Mouse (Mus musculus) hindbrain, embryonic 16.5 days (tissue): ENCODE data around the gene Sys1. TPM values are rescaled to one million over a fixed set of nuclear protein-coding genes. Genes with fewer than 3 reads are reported as not detected.

Source experiments
- ATAC-seq: fragments of 200-750 bp; cut with Nextera tagmentation; 2 replicates; pipeline ENCODE4 v1.8.0; 2017; ENCODE audit warnings: moderate TSS enrichment, moderate library complexity
- H3K27ac ChIP-seq: fragments of 300-500 bp; sonication (generic); 2 replicates; pipeline ENCODE4 v1.5.1; 2014; ENCODE audit warnings: low read depth, mild to moderate bottlenecking, control low read depth, low read length, moderate library complexity
- H3K27me3 ChIP-seq: fragments of 300-500 bp; sonication (generic); replicated peaks from 2 replicates; pipeline ENCODE4 v1.6.1; 2014; ENCODE audit warnings: low read length; ENCODE audit not compliant: control insufficient read depth, insufficient read depth
- H3K36me3 ChIP-seq: fragments of 300-500 bp; sonication (generic); 2 replicates; pipeline ENCODE4 v1.6.1; 2014; ENCODE audit warnings: mild to moderate bottlenecking, low read length, moderate library complexity, mixed read lengths; ENCODE audit not compliant: control insufficient read depth, insufficient read depth
- H3K4me1 ChIP-seq: fragments of 300-500 bp; sonication (generic); 2 replicates; pipeline ENCODE4 v1.6.1; 2014; ENCODE audit warnings: low read depth, low read length; ENCODE audit not compliant: control insufficient read depth, insufficient read depth
- H3K4me2 ChIP-seq: fragments of 300-500 bp; sonication (generic); 2 replicates; pipeline ENCODE4 v1.6.1; 2014; ENCODE audit warnings: mild to moderate bottlenecking, low read length, control low read depth, moderate library complexity
- H3K4me3 ChIP-seq: fragments of 300-500 bp; sonication (generic); 2 replicates; pipeline ENCODE4 v1.5.1; 2014; ENCODE audit warnings: mild to moderate bottlenecking, low read length, control low read depth, moderate library complexity
- H3K9ac ChIP-seq: fragments of 300-500 bp; sonication (generic); 2 replicates; pipeline ENCODE4 v1.6.1; 2014; ENCODE audit warnings: low read depth, mild to moderate bottlenecking, control low read depth, low read length, moderate library complexity
- H3K9me3 ChIP-seq: fragments of 300-500 bp; sonication (generic); 2 replicates; pipeline ENCODE4 v1.6.1; 2014; ENCODE audit warnings: mild to moderate bottlenecking, low read length, moderate library complexity; ENCODE audit not compliant: control insufficient read depth
- WGBS: fragments of 180-500 bp; shearing (Covaris S2); extraction: QIAGEN DNeasy Blood & Tissue Kit; methylation state at CpG from one replicate; pipeline ENCODE4 v1.1.7; 2014; 5-methylcytosine and 5-hydroxymethylcytosine counted together
- polyA plus RNA-seq: library from polyadenylated mRNA; unstranded; fragments of >200 nt; fragmentation: Nextera tagmentation; extraction: Ambion mirVana; gene quantifications from 2 replicates; pipeline ENCODE4 v1.2.1, GENCODE M21; 2015

Gene Sys1
- polyA plus RNA-seq, 1 experiment from 2014 or later, result 89.7 TPM

- Histone ChIP-seq H3K9ac (no peak overlapping the region), H3K4me2 (no peak overlapping the region), H3K9me3 (no peaks in the 10 kb centered on the region), H3K27ac (no peak overlapping the region), H3K27me3 (peaks cover 13% of the 10 kb centered on the region), H3K4me1 (peaks cover 21% of the 10 kb centered on the region), H3K36me3 (no peaks in the 10 kb centered on the region), H3K4me3 (no peak overlapping the region)
- ATAC-seq, result no peak
- 82% methylated on average over 3 of the region's 3 CpGs for WGBS
Measured at GRCm38 (mm10) chr2:164445399-164446085, 11.2 kb upstream of the Sys1 start.

- no peak for ATAC-seq
Measured at GRCm38 (mm10) chr2:164446086-164446469, 10.7 kb upstream of the Sys1 start.

DNA sequence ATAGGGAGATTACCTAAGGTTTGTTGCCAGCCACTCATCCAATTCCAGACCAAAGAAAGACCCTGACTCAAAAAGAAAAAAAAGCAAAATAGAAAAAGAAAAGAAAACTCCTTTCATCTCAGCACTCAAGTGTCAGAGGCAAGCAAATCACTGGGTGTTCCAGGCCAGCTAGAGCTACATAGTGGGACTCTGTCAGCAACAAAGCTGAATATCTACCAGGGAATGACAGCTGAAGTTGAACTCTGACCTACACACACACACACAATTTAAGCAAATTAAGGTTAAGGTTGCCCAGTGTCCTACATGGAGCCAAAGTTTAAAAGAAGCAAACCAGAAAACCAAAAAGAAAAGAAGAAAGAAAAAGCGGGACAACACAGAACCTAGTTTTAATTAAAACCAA is 8.6 kb upstream of the Sys1 start:
- ATAC-seq, result no peak
- H3K9me3 ChIP-seq, result no peaks in the 10 kb centered on the region
- H3K4me2 ChIP-seq, result no peak overlapping the region
- no peaks in the 10 kb centered on the region for H3K36me3 ChIP-seq
- 94% methylated on average over 1 of the region's 1 CpGs for WGBS
- H3K9ac ChIP-seq, result no peak overlapping the region
- no peak overlapping the region for H3K4me3 ChIP-seq
- H3K4me1 ChIP-seq, result peaks cover 6% of the 10 kb centered on the region; the same call in 1 of the 2 replicates
- no peak overlapping the region for H3K27ac ChIP-seq
- H3K27me3 ChIP-seq, result no peaks in the 10 kb centered on the region

More at GRCm38 (mm10) chr2:164446086-164446469, 10.7 kb upstream of the Sys1 start:
- H3K27me3 ChIP-seq, result peaks cover 11% of the 10 kb centered on the region
- H3K36me3 ChIP-seq, result no peaks in the 10 kb centered on the region
- WGBS, result 82% methylated on average over 3 of the region's 3 CpGs
- H3K27ac ChIP-seq, result no peak overlapping the region
- no peak overlapping the region for H3K4me3 ChIP-seq
- peaks cover 21% of the 10 kb centered on the region for H3K4me1 ChIP-seq
- no peak overlapping the region for H3K4me2 ChIP-seq
- no peaks in the 10 kb centered on the region for H3K9me3 ChIP-seq
- H3K9ac ChIP-seq, result no peak overlapping the region

DNA sequence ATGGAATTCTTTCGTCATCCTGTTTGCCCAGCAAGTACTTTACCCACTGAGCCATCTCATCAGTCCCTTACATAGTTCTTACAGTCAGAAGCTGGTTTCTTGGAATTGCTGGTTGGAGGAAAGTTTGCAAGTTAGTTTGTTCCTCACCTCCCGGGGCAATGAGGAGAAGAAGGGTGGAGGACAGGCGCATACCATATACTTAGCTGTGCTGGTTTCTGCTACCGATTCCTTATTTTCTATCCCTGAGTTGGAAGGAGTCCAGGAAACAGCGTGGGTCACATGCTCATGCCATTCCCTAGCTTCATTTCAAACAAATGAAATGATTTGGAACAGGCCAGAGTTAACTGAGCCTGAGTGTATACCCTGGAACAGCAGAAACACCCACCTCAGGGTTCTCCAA is 7.8 kb upstream of the Sys1 start:
- Histone ChIP-seq H3K36me3 (no peaks in the 10 kb centered on the region), H3K4me2 (no peak overlapping the region), H3K27ac (no peak overlapping the region), H3K4me1 (no peaks in the 10 kb centered on the region), H3K9ac (no peak overlapping the region), H3K27me3 (no peaks in the 10 kb centered on the region), H3K9me3 (no peaks in the 10 kb centered on the region), H3K4me3 (no peak overlapping the region)
- no peak for ATAC-seq
- WGBS, result 77% methylated on average over 5 of the region's 5 CpGs

DNA sequence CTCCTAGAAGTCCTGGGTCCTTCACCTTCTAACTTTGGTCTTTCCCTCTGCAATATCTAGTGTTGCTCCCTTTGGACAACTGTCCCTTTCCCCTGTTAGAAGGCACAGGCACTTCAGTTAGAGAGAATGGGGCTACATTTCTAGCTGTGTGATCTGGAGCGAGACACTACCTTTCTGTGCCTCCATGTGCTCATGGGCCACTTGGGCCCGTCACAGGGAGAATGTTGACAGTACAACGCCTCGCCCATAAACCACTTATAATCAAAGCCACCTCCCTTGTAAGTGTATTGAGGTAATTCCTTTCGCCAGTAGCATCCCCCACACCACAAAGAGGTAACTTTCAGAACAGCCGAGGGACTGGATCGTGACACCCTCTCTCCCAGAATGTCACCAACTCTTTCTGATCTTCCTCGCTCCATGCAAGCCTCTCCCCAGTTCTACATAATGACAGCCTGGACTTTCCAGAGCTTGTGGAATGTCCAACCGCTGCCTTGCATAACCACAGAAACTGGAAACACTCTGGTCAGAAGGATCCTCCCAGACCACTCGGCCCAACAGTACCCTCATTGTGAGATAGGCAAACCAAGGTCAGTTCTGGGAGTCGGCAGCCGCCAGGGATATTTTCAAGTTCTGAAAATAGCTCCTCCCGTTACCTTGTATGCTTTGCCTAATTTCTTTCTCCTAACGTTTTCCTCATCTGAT is 7.3 kb upstream of the Sys1 start:
- no peak for ATAC-seq

DNA sequence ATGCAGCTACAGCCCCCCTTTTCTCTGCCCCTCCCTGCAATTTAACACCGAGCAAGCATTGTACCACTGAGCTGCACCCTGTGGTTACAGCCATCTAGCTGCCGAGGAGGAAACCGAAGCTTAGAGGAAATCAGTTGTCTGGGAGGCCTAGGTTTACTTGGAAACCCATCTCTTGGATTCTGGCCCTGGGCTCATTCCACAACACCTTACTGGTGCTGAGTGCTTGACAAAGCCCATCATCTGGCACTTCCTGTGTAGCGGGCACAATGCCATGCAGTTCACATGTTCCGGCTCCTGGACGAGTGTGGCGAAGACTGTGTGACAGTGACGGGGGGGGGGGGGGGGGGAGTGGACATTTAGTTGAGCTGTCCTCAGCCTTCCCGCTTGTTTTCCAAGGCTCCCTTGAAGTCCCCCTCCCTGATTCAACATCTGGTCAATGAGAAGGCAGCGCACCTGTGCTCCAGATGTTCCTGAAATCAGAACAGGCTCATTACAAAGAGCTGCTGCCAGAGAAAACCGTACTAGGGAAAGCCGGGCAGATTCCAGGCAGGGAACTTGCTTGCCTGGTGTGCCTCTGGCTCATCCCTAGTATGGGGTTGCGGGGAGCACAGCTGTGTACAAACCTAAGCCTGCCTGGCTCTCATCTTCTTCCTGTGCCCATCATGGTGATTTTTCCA is 4.6 kb upstream of the Sys1 start:
- no peak for ATAC-seq
- 37% methylated on average over 13 of the region's 13 CpGs for WGBS
- Histone ChIP-seq H3K9ac (no peak overlapping the region), H3K27me3 (no peaks in the 10 kb centered on the region), H3K4me2 (no peak overlapping the region), H3K4me3 (no peak overlapping the region), H3K36me3 (no peaks in the 10 kb centered on the region), H3K27ac (no peak overlapping the region), H3K4me1 (peaks cover 3% of the 10 kb centered on the region; the same call in 1 of the 2 replicates), H3K9me3 (no peaks in the 10 kb centered on the region)

More for the DNA sequence above, 7.3 kb upstream of the Sys1 start:
- H3K9ac ChIP-seq, result no peak overlapping the region
- no peak overlapping the region for H3K27ac ChIP-seq
- H3K27me3 ChIP-seq, result no peaks in the 10 kb centered on the region
- no peak overlapping the region for H3K4me2 ChIP-seq
- WGBS, result 90% methylated on average over 14 of the region's 14 CpGs
- H3K9me3 ChIP-seq, result no peaks in the 10 kb centered on the region
- no peak overlapping the region for H3K4me3 ChIP-seq
- no peaks in the 10 kb centered on the region for H3K36me3 ChIP-seq
- no peaks in the 10 kb centered on the region for H3K4me1 ChIP-seq

DNA sequence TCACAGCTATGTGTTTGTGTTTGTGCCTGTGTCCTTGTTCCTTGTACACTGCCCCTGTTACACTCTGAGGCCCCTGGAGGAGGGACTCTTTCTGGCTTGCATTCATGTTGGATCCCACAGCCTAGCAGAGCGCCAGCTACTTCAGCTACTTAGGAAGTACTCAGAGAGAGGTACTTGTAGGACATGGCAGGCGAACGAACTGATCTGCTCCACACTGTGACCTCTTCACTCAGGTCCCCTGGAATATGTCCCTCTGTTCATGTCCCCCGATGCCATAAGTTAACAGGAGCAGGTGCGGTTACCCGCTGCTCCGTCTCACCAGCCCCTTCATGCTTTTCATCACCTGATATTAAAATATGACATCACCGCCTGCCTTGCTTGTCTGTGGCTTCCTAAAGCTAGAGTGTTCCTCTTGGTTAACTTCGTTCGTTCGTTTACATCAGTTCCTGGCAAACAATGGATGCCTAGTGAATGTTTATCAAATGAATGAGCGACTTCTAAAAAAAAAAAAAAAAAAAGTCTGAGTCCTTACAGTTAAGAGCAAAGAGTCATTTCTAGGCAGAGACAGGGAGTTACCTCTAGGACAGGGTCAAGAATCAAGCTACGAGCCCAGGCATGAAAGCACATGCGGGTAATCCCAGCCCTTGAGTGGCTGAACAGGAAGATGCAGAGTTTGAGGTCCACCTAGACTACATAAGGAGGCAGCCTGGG is 3.6 kb upstream of the Sys1 start:
- WGBS, result 80% methylated on average over 14 of the region's 14 CpGs
- Histone ChIP-seq H3K9ac (no peak overlapping the region), H3K4me1 (peaks cover 3% of the 10 kb centered on the region; the same call in 1 of the 2 replicates), H3K4me3 (no peak overlapping the region), H3K27ac (no peak overlapping the region), H3K4me2 (no peak overlapping the region), H3K36me3 (no peaks in the 10 kb centered on the region), H3K9me3 (no peaks in the 10 kb centered on the region), H3K27me3 (no peaks in the 10 kb centered on the region)
- ATAC-seq, result no peak

GRCm38 (mm10) chr2:164453887-164454500 is 2.8 kb upstream of the Sys1 start:
- Histone ChIP-seq H3K4me1 (peaks cover 3% of the 10 kb centered on the region; the same call in 1 of the 2 replicates), H3K4me3 (no peak overlapping the region)

More at GRCm38 (mm10) chr2:164453887-164454500, 2.8 kb upstream of the Sys1 start:
- Histone ChIP-seq H3K27me3 (no peaks in the 10 kb centered on the region), H3K9me3 (no peaks in the 10 kb centered on the region), H3K36me3 (no peaks in the 10 kb centered on the region), H3K9ac (no peak overlapping the region), H3K4me2 (no peak overlapping the region), H3K27ac (no peak overlapping the region)
- WGBS, result 70% methylated on average over 7 of the region's 7 CpGs
- ATAC-seq, result no peak
